Mouse (Mus musculus) neural tube, embryonic 11.5 days (tissue): Measurements from ENCODE around the gene Odf3l2. TPM values are rescaled to one million over a fixed set of nuclear protein-coding genes. Genes with fewer than 3 reads are reported as not detected.

Experiments
- ATAC-seq: fragments of 200-750 bp; cut with Nextera tagmentation; 2 replicates; pipeline ENCODE4 v1.8.0; 2017; ENCODE audit warnings: moderate number of reproducible peaks, mild to moderate bottlenecking, moderate TSS enrichment, moderate library complexity; ENCODE audit not compliant: insufficient read depth, low FRiP score, low TSS enrichment
- DNase-seq: peaks from one replicate; pipeline ENCODE4 v3.0.0-alpha.2; 2015; ENCODE audit warnings: low spot score
- H3K27ac ChIP-seq: fragments of 300-500 bp; sonication (generic); 2 replicates; pipeline ENCODE4 v1.5.1; 2014; ENCODE audit warnings: low read depth, mild to moderate bottlenecking, low read length
- H3K27me3 ChIP-seq: fragments of 300-500 bp; sonication (generic); 2 replicates; pipeline ENCODE4 v1.6.1; 2014; ENCODE audit warnings: mild to moderate bottlenecking, low read length, mixed read lengths; ENCODE audit not compliant: control insufficient read depth, insufficient read depth
- H3K36me3 ChIP-seq: fragments of 300-500 bp; sonication (generic); 2 replicates; pipeline ENCODE4 v1.6.1; 2014; ENCODE audit warnings: mild to moderate bottlenecking, low read length, moderate library complexity, mixed read lengths; ENCODE audit not compliant: control insufficient read depth, insufficient read depth
- H3K4me1 ChIP-seq: fragments of 300-500 bp; sonication (generic); 2 replicates; pipeline ENCODE4 v1.6.1; 2014; ENCODE audit warnings: low read length, mixed read lengths; ENCODE audit not compliant: control insufficient read depth, insufficient read depth
- H3K4me2 ChIP-seq: fragments of 300-500 bp; sonication (generic); 2 replicates; pipeline ENCODE4 v1.6.1; 2014; ENCODE audit warnings: low read depth, mild to moderate bottlenecking, moderate library complexity
- H3K4me3 ChIP-seq: fragments of 300-500 bp; sonication (generic); 2 replicates; pipeline ENCODE4 v1.5.1; 2014; ENCODE audit warnings: low read depth, low read length
- H3K9ac ChIP-seq: fragments of 300-500 bp; sonication (generic); 2 replicates; pipeline ENCODE4 v1.6.1; 2014; ENCODE audit warnings: mild to moderate bottlenecking, low read length
- H3K9me3 ChIP-seq: fragments of 300-500 bp; sonication (generic); 2 replicates; pipeline ENCODE4 v1.6.1; 2016; ENCODE audit warnings: low read length; ENCODE audit not compliant: control insufficient read depth
- WGBS: fragments of 180-500 bp; shearing (Covaris S2); extraction: QIAGEN DNeasy Blood & Tissue Kit; methylation state at CpG from one replicate; pipeline ENCODE4 v1.1.7; 2014; 5-methylcytosine and 5-hydroxymethylcytosine counted together
- polyA plus RNA-seq: library from polyadenylated mRNA; unstranded; fragments of >200 nt; fragmentation: Nextera tagmentation; extraction: Ambion mirVana; gene quantifications from 2 replicates; pipeline ENCODE4 v1.2.1, GENCODE M21; 2014

Odf3l2 gene
- polyA plus RNA-seq, 1 experiment from 2014 or later = not detected

- H3K9ac ChIP-seq = no peak overlapping the region
- H3K4me2 ChIP-seq = no peak overlapping the region
- DNase-seq = no peak
- H3K36me3 ChIP-seq = peaks cover 25% of the 10 kb centered on the region
- H3K9me3 ChIP-seq = no peaks in the 10 kb centered on the region
- ATAC-seq = no peak
- no peaks in the 10 kb centered on the region for H3K27me3 ChIP-seq
- 93% methylated on average over 25 of the region's 25 CpGs for WGBS
- no peak overlapping the region for H3K4me3 ChIP-seq
- no peak overlapping the region for H3K27ac ChIP-seq
- peaks cover 17% of the 10 kb centered on the region for H3K4me1 ChIP-seq
These were observed 39.4 kb upstream of the Odf3l2 start for GRCm38 (mm10) chr10:79684770-79685600.

- peaks cover 17% of the 10 kb centered on the region for H3K4me1 ChIP-seq
- peak overlapping the region; percentile 83; the same call in 1 of the 2 replicates for H3K4me2 ChIP-seq
- H3K27me3 ChIP-seq = no peaks in the 10 kb centered on the region
- H3K9ac ChIP-seq = no peak overlapping the region; the same call in 1 of the 2 replicates
- WGBS = 90% methylated on average over 6 of the region's 6 CpGs
- ATAC-seq (no peak), DNase-seq (no peak)
- no peaks in the 10 kb centered on the region for H3K9me3 ChIP-seq
- H3K36me3 ChIP-seq = peaks cover 23% of the 10 kb centered on the region
- no peak overlapping the region for H3K27ac ChIP-seq
- H3K4me3 ChIP-seq = peak overlapping the region; percentile 92; the same call in 1 of the 2 replicates
These were observed 38.4 kb upstream of the Odf3l2 start for GRCm38 (mm10) chr10:79683726-79684640.

GRCm38 (mm10) chr10:79682916-79683582 lies 37.5 kb upstream of the Odf3l2 start:
- H3K36me3 ChIP-seq = peaks cover 18% of the 10 kb centered on the region
- H3K27ac ChIP-seq = no peak overlapping the region
- H3K4me1 ChIP-seq = peaks cover 17% of the 10 kb centered on the region
- H3K9ac ChIP-seq = peak overlapping the region; percentile 83
- no peaks in the 10 kb centered on the region for H3K27me3 ChIP-seq
- DNase-seq (peak; percentile 61), ATAC-seq (no peak)
- peak overlapping the region; percentile 92 for H3K4me3 ChIP-seq
- peak overlapping the region; percentile 83 for H3K4me2 ChIP-seq
- WGBS = 5% methylated on average over 10 of the region's 10 CpGs
- H3K9me3 ChIP-seq = no peaks in the 10 kb centered on the region

- H3K27me3 ChIP-seq = no peaks in the 10 kb centered on the region
- no peak for DNase-seq
- 0 out of 2 replicates have a peak overlapping the region, but pooled peaks have one; percentile 39 for H3K27ac ChIP-seq
These were observed 37.0 kb upstream of the Odf3l2 start for GRCm38 (mm10) chr10:79682551-79682915.

GRCm38 (mm10) chr10:79681591-79682245 lies 36.2 kb upstream of the Odf3l2 start, which contains the start of gene Cdc34:
Gene Cdc34 (plus strand): TSS chr10:79682195.
- peaks cover 17% of the 10 kb centered on the region for H3K4me1 ChIP-seq
- H3K4me3 ChIP-seq = peak within 1 kb of the TSS; percentile 92
- H3K4me2 ChIP-seq = peak within 1 kb of the TSS; percentile 83
- no peaks in the 10 kb centered on the region for H3K27me3 ChIP-seq
- no peaks in the 10 kb centered on the region for H3K9me3 ChIP-seq
- peak within 1 kb of the TSS; percentile 64 for H3K27ac ChIP-seq
- DNase-seq = peak; percentile 100
- under 1% methylated on average over 66 of the region's 84 CpGs for WGBS
- peaks cover 12% of the 10 kb centered on the region for H3K36me3 ChIP-seq
- peak within 1 kb of the TSS; percentile 83 for H3K9ac ChIP-seq
- peak; percentile 88 for ATAC-seq

More at GRCm38 (mm10) chr10:79682551-79682915, 37.0 kb upstream of the Odf3l2 start:
- WGBS = 0% methylated on average over 10 of the region's 10 CpGs
- Histone ChIP-seq H3K4me1 (peaks cover 17% of the 10 kb centered on the region), H3K9me3 (no peaks in the 10 kb centered on the region), H3K4me3 (peak overlapping the region; percentile 92), H3K36me3 (peaks cover 18% of the 10 kb centered on the region), H3K9ac (peak overlapping the region; percentile 83), H3K4me2 (peak overlapping the region; percentile 83)
- no peak; the same call in none of the 2 replicates for ATAC-seq

GRCm38 (mm10) chr10:79680606-79681495 lies 35.3 kb upstream of the Odf3l2 start:
- no peaks in the 10 kb centered on the region for H3K9me3 ChIP-seq
- H3K36me3 ChIP-seq = peaks cover 11% of the 10 kb centered on the region; the same call in 1 of the 2 replicates
- peak overlapping the region; percentile 92 for H3K4me3 ChIP-seq
- H3K27ac ChIP-seq = peak overlapping the region; percentile 64; the same call in 1 of the 2 replicates
- DNase-seq = no peak
- no peaks in the 10 kb centered on the region for H3K27me3 ChIP-seq
- ATAC-seq = peak; percentile 60
- peak overlapping the region; percentile 61 for H3K4me2 ChIP-seq
- 42% methylated on average over 11 of the region's 11 CpGs for WGBS
- peak overlapping the region; percentile 44 for H3K9ac ChIP-seq
- peaks cover 17% of the 10 kb centered on the region for H3K4me1 ChIP-seq

- Histone ChIP-seq H3K27me3 (no peaks in the 10 kb centered on the region), H3K27ac (no peak overlapping the region), H3K36me3 (peaks cover 3% of the 10 kb centered on the region; the same call in 1 of the 2 replicates), H3K4me1 (peaks cover 11% of the 10 kb centered on the region), H3K9me3 (no peaks in the 10 kb centered on the region), H3K4me3 (no peak overlapping the region), H3K4me2 (no peak overlapping the region), H3K9ac (no peak overlapping the region)
- WGBS = 59% methylated on average over 44 of the region's 44 CpGs
- ATAC-seq = no peak
- DNase-seq = no peak
These were observed 30.0 kb upstream of the Odf3l2 start for GRCm38 (mm10) chr10:79675346-79676035.
